Mouse (Mus musculus) retina, adult 2 months (tissue): Measurements from ENCODE around the gene Napsa.

Experiments used
- DNase-seq: peaks from one replicate; pipeline ENCODE4 v3.0.0-alpha.2; 2012; ENCODE audit warnings: low read depth, low spot score

Napsa gene

GRCm38 (mm10) chr7:44626068-44626385, 53.8 kb downstream of the Napsa start:
- no peak for DNase-seq

GRCm38 (mm10) chr7:44626966-44627365, 54.8 kb downstream of the Napsa start:
- DNase-seq, result no peak

GRCm38 (mm10) chr7:44628402-44629034, 56.3 kb downstream of the Napsa start:
- DNase-seq, result no peak

- no peak for DNase-seq
Observed at GRCm38 (mm10) chr7:44630437-44630836, 58.3 kb downstream of the Napsa start.

- DNase-seq, result no peak
Observed at GRCm38 (mm10) chr7:44632676-44633075, 60.5 kb downstream of the Napsa start.

GRCm38 (mm10) chr7:44633407-44633806, 61.2 kb downstream of the Napsa start:
- no peak for DNase-seq
